Mouse (Mus musculus) neural tube, embryonic 12.5 days (tissue): ENCODE measurements around the gene Zfp281. TPM values are rescaled to one million over a fixed set of nuclear protein-coding genes. Genes with fewer than 3 reads are reported as not detected.

Experiments
- ATAC-seq: fragments of 200-750 bp; cut with Nextera tagmentation; 2 replicates; pipeline ENCODE4 v1.8.0; 2017; ENCODE audit warnings: low read depth, mild to moderate bottlenecking, moderate TSS enrichment, moderate library complexity; ENCODE audit not compliant: low FRiP score
- H3K27ac ChIP-seq: fragments of 300-500 bp; sonication (generic); 2 replicates; pipeline ENCODE4 v1.5.1; 2016
- H3K27me3 ChIP-seq: fragments of 300-500 bp; sonication (generic); replicated peaks from 2 replicates; pipeline ENCODE4 v1.6.1; 2016; ENCODE audit warnings: mild to moderate bottlenecking
- H3K36me3 ChIP-seq: fragments of 300-500 bp; sonication (generic); 2 replicates; pipeline ENCODE4 v1.6.1; 2016; ENCODE audit warnings: mild to moderate bottlenecking
- H3K4me1 ChIP-seq: fragments of 300-500 bp; sonication (generic); 2 replicates; pipeline ENCODE4 v1.6.1; 2016
- H3K4me2 ChIP-seq: fragments of 300-500 bp; sonication (generic); replicated peaks from 2 replicates; pipeline ENCODE4 v1.6.1; 2016; ENCODE audit warnings: mild to moderate bottlenecking
- H3K4me3 ChIP-seq: fragments of 300-500 bp; sonication (generic); 2 replicates; pipeline ENCODE4 v1.5.1; 2016
- H3K9ac ChIP-seq: fragments of 300-500 bp; sonication (generic); 2 replicates; pipeline ENCODE4 v1.6.1; 2016; ENCODE audit warnings: mild to moderate bottlenecking
- H3K9me3 ChIP-seq: fragments of 300-500 bp; sonication (generic); 2 replicates; pipeline ENCODE4 v1.6.1; 2016; ENCODE audit warnings: mild to moderate bottlenecking
- WGBS: fragments of 180-500 bp; shearing (Covaris S2); methylation state at CpG from one replicate; pipeline ENCODE4 v1.1.7; 2016; 5-methylcytosine and 5-hydroxymethylcytosine counted together
- polyA plus RNA-seq: library from polyadenylated mRNA; unstranded; fragments of >200 nt; fragmentation: Nextera tagmentation; extraction: Ambion mirVana; gene quantifications from 2 replicates; pipeline ENCODE4 v1.2.1, GENCODE M21; 2016

Zfp281 gene
- polyA plus RNA-seq, 1 experiment from 2014 or later = 35.2 TPM

DNA sequence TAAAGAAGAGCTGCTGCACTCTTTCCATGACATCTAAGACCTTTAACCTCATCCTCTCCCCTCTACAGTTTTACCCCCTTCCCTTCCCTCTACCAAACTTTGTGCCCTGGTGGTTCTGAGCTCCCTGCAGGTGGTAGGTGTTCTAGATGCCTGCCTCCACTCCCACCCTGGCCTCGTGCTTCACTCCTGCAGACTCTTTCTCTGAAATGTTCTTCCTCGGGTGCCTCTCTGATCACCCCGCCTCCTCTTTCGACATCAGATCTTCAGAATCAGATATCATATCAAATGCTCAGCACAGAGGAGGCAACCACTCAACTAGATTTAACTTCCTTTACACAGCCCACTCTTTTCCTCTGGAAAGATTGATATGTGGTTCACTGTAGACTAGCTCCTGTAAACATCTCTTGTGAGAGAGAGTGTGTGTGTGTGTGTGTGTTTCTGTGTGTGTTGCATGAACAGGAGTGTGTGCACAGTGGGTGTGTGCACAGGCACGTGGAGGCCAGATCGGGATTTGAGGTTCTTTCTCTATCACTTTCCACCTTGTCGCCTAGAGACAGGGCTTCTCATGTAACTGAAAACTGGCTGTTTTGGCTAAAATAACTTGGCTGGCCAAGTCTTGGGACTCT is 7.4 kb upstream of the Zfp281 start:
- no peak overlapping the region for H3K27ac ChIP-seq
- no peaks in the 10 kb centered on the region for H3K27me3 ChIP-seq
- no peaks in the 10 kb centered on the region for H3K9me3 ChIP-seq
- no peaks in the 10 kb centered on the region for H3K4me1 ChIP-seq
- WGBS = 86% methylated on average over 7 of the region's 7 CpGs
- no peak overlapping the region for H3K9ac ChIP-seq
- no peak for ATAC-seq
- H3K36me3 ChIP-seq = no peaks in the 10 kb centered on the region
- no peak overlapping the region for H3K4me3 ChIP-seq
- H3K4me2 ChIP-seq = no peak overlapping the region

GRCm38 (mm10) chr1:136618570-136618969 is 6.1 kb upstream of the Zfp281 start:
- WGBS = 96% methylated on average over 1 of the region's 1 CpGs
- ATAC-seq = no peak
- no peak overlapping the region for H3K4me3 ChIP-seq

DNA sequence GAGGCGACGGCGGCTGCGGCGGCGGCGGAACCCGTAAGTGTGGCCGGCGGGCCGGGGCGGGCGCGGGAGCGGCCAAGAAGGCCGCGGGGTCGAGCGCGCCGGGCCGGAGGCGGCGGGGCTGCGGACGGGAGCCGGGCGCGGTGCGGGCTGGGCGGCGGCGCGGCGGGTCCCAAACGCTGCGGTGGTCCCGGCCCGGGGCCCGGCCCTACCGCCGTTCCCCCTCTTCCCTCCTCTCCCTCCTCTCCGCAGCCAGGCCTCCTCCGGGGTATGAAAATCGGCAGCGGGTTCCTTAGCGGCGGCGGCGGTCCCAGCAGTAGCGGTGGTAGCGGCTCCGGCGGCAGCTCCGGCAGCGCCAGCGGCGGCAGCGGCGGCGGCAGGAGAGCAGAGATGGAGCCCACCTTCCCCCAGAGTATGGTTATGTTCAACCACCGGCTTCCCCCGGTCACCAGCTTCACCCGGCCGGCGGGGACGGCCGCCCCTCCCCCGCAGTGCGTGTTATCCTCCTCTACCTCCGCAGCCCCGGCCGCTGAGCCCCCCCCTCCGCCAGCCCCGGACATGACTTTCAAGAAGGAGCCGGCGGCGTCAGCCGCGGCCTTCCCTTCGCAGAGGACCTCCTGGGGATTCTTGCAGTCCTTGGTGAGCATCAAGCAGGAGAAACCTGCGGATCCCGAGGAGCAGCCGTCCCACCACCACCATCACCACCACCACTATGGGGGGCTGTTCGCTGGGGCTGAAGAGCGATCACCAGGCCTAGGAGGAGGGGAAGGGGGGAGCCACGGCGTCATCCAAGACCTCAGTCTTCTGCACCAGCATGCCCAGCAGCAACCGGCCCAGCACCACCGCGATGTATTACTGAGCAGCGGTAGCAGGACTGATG is 556 bp downstream of the Zfp281 start:
- Histone ChIP-seq H3K27me3 (no peaks in the 10 kb centered on the region), H3K4me2 (peak overlapping the region; percentile 86), H3K9me3 (no peaks in the 10 kb centered on the region), H3K4me1 (peaks cover 33% of the 10 kb centered on the region), H3K27ac (peak overlapping the region; percentile 85), H3K9ac (peak overlapping the region; percentile 94), H3K36me3 (peaks cover 20% of the 10 kb centered on the region), H3K4me3 (peak overlapping the region; percentile 98)
- 2% methylated on average over 83 of the region's 92 CpGs for WGBS
- ATAC-seq = peak; percentile 70

More at GRCm38 (mm10) chr1:136618570-136618969, 6.1 kb upstream of the Zfp281 start:
- H3K9me3 ChIP-seq = no peaks in the 10 kb centered on the region
- H3K9ac ChIP-seq = no peak overlapping the region
- H3K4me2 ChIP-seq = no peak overlapping the region
- no peak overlapping the region for H3K27ac ChIP-seq
- no peaks in the 10 kb centered on the region for H3K4me1 ChIP-seq
- H3K27me3 ChIP-seq = no peaks in the 10 kb centered on the region
- no peaks in the 10 kb centered on the region for H3K36me3 ChIP-seq

- peak overlapping the region; percentile 98 for H3K4me3 ChIP-seq
- no peak for ATAC-seq
- WGBS = 88% methylated on average over 7 of the region's 7 CpGs
- H3K4me1 ChIP-seq = peaks cover 33% of the 10 kb centered on the region
- H3K4me2 ChIP-seq = peak overlapping the region; percentile 86
- H3K9me3 ChIP-seq = no peaks in the 10 kb centered on the region
- H3K9ac ChIP-seq = peak overlapping the region; percentile 94
- H3K27me3 ChIP-seq = no peaks in the 10 kb centered on the region
- H3K27ac ChIP-seq = no peak overlapping the region
- peaks cover 20% of the 10 kb centered on the region for H3K36me3 ChIP-seq
Measured at GRCm38 (mm10) chr1:136626141-136626540, 1.4 kb downstream of the Zfp281 start.

DNA sequence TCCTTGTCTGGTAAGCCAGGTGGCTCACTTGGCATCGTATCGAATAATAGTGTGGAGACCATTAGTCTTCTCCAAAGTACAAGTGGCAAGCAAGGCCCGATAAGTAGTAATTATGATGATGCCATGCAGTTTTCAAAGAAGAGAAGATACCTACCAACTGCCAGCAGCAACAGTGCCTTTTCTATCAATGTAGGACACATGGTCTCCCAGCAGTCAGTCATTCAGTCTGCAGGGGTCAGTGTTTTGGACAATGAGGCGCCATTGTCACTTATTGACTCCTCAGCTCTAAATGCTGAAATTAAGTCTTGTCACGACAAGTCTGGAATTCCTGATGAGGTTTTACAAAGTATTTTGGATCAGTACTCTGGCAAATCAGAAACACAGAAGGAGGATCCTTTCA is 2.1 kb downstream of the Zfp281 start:
- Histone ChIP-seq H3K4me1 (peaks cover 33% of the 10 kb centered on the region), H3K9ac (no peak overlapping the region), H3K27me3 (no peaks in the 10 kb centered on the region), H3K9me3 (no peaks in the 10 kb centered on the region), H3K36me3 (peaks cover 20% of the 10 kb centered on the region), H3K27ac (no peak overlapping the region), H3K4me2 (peak overlapping the region; percentile 86), H3K4me3 (no peak overlapping the region)
- no peak for ATAC-seq
- 80% methylated on average over 5 of the region's 5 CpGs for WGBS

GRCm38 (mm10) chr1:136627591-136627990 is 2.9 kb downstream of the Zfp281 start:
- Histone ChIP-seq H3K9ac (no peak overlapping the region), H3K4me2 (peak overlapping the region; percentile 86), H3K4me3 (peak overlapping the region; percentile 3; the same call in 1 of the 2 replicates), H3K36me3 (peaks cover 20% of the 10 kb centered on the region), H3K27me3 (no peaks in the 10 kb centered on the region), H3K27ac (no peak overlapping the region), H3K9me3 (no peaks in the 10 kb centered on the region), H3K4me1 (peaks cover 33% of the 10 kb centered on the region)
- 89% methylated on average over 5 of the region's 5 CpGs for WGBS
- ATAC-seq = no peak

DNA sequence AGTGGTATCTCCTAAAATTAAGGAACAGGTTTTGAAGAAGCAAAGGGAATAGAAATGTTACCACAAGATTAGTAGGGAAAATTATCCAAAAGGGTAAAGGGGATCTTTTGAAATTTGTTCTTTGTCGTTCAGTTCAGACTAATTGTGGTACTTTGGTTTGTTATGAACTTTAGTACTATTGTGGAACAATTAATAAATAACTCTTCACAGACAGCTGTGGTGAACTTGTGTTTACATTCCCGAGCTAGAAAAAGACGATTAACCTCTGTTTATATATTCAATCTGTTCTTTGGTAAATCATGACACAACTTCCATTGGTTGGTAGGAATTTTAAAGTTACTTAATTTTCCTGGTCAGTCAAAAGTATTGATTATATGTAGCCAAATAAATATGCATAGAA is 8.2 kb downstream of the Zfp281 start:
- Histone ChIP-seq H3K4me2 (no peak overlapping the region), H3K9me3 (no peaks in the 10 kb centered on the region), H3K27me3 (no peaks in the 10 kb centered on the region), H3K4me1 (peaks cover 7% of the 10 kb centered on the region; the same call in 1 of the 2 replicates), H3K4me3 (no peak overlapping the region), H3K27ac (no peak overlapping the region), H3K36me3 (no peaks in the 10 kb centered on the region), H3K9ac (no peak overlapping the region)
- 91% methylated on average over 3 of the region's 3 CpGs for WGBS
- no peak for ATAC-seq

GRCm38 (mm10) chr1:136635644-136636043 is 10.9 kb downstream of the Zfp281 start:
- WGBS = 89% methylated on average over 6 of the region's 6 CpGs
- no peaks in the 10 kb centered on the region for H3K36me3 ChIP-seq
- no peak overlapping the region for H3K27ac ChIP-seq
- no peak overlapping the region for H3K9ac ChIP-seq
- no peak overlapping the region for H3K4me3 ChIP-seq
- H3K4me2 ChIP-seq = no peak overlapping the region
- H3K9me3 ChIP-seq = no peaks in the 10 kb centered on the region
- H3K4me1 ChIP-seq = no peaks in the 10 kb centered on the region
- ATAC-seq = no peak
- H3K27me3 ChIP-seq = no peaks in the 10 kb centered on the region

DNA sequence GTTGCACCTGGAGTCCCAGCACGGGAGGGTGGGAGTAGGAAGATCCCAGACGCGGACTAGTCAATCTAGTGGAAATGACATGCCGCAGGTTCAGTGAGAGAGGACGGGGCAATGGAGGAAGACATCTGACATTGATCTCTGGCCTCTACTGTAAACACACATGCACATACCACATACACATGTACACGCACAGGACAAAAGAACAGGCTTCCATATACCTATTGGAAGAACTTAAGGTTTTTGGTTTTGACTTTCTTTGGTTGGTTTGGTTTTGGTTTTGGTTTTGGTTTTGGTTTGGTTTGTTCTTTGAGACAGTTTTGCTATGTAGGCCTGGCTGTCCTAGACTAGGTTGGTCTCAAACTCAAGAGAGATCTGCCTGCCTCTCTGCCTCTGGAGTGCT is 12.2 kb downstream of the Zfp281 start:
- WGBS = 92% methylated on average over 6 of the region's 6 CpGs
- H3K9me3 ChIP-seq = no peaks in the 10 kb centered on the region
- H3K36me3 ChIP-seq = no peaks in the 10 kb centered on the region
- no peak for ATAC-seq
- H3K27me3 ChIP-seq = no peaks in the 10 kb centered on the region
- H3K4me3 ChIP-seq = no peak overlapping the region
- H3K9ac ChIP-seq = no peak overlapping the region
- no peak overlapping the region for H3K27ac ChIP-seq
- no peaks in the 10 kb centered on the region for H3K4me1 ChIP-seq
- H3K4me2 ChIP-seq = no peak overlapping the region

DNA sequence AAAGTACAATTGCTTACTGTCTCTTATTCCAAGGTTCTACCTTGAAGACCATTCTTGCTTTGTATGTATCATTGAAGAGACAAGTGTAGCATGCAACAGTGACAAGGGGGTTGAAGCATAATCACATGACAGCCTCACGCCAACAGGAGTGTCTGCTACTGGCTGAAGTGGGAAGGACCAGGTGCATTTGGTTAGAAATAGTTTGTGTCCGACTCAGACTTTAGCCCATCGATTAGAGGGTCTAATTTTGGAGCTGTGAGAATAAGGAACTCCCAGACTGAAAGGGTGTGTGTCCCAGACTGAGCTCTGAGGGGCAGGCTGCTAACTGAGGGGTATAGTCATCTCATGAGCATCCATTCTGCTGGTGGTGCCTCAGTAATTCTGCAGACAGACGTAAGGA is 13.0 kb downstream of the Zfp281 start:
- no peaks in the 10 kb centered on the region for H3K36me3 ChIP-seq
- ATAC-seq = no peak
- WGBS = 91% methylated on average over 4 of the region's 4 CpGs

DNA sequence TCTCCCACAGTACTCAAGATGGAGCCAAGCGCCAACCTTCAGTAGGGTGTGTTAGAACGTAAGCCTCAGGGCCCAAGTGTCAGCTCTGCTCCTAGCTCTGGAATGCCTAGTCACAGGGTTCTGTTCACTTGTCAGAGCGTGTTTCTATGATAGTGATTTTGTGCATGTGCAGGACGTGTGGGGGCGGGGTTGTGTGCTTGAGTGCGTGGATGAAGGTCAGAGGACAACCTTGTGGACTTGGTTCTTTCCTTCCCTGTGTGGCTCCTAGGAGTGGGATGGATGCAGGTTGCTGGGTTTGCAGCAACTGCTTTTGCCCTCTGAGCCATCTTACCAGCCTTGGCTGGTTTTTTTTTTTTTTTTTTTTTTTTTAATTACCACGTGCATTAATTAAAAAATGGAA is 13.5 kb downstream of the Zfp281 start:
- Histone ChIP-seq H3K27me3 (no peaks in the 10 kb centered on the region), H3K4me1 (no peaks in the 10 kb centered on the region), H3K4me3 (no peak overlapping the region), H3K36me3 (no peaks in the 10 kb centered on the region), H3K4me2 (no peak overlapping the region), H3K27ac (no peak overlapping the region), H3K9ac (no peak overlapping the region), H3K9me3 (no peaks in the 10 kb centered on the region)
- WGBS = 92% methylated on average over 7 of the region's 7 CpGs
- no peak for ATAC-seq

More for the DNA sequence above, 13.0 kb downstream of the Zfp281 start:
- Histone ChIP-seq H3K4me3 (no peak overlapping the region), H3K4me1 (no peaks in the 10 kb centered on the region), H3K9ac (no peak overlapping the region), H3K27me3 (no peaks in the 10 kb centered on the region), H3K9me3 (no peaks in the 10 kb centered on the region), H3K27ac (no peak overlapping the region), H3K4me2 (no peak overlapping the region)

GRCm38 (mm10) chr1:136638699-136639098 is 14.0 kb downstream of the Zfp281 start:
- 83% methylated on average over 5 of the region's 5 CpGs for WGBS
- Histone ChIP-seq H3K27me3 (no peaks in the 10 kb centered on the region), H3K9ac (no peak overlapping the region), H3K9me3 (no peaks in the 10 kb centered on the region), H3K4me1 (no peaks in the 10 kb centered on the region), H3K4me2 (no peak overlapping the region), H3K27ac (no peak overlapping the region), H3K36me3 (no peaks in the 10 kb centered on the region), H3K4me3 (no peak overlapping the region)
- no peak for ATAC-seq
